Mouse (Mus musculus) embryo, embryonic 10.5 days (tissue): Measurements from ENCODE around the gene Olfr1198.

Experiments
- DNase-seq: peaks from one replicate; pipeline ENCODE4 v3.0.0-alpha.2; 2015; ENCODE audit warnings: low spot score

Gene Olfr1198

GRCm38 (mm10) chr2:88751270-88751669, at the start of gene Olfr1198:
Gene Olfr1198, minus strand, starts transcription at chr2:88751370.
- DNase-seq: no peak

- no peak for DNase-seq
Observed at GRCm38 (mm10) chr2:88792736-88793135, 41.6 kb upstream of the Olfr1198 start, which contains the start of gene Olfr1201. Gene Olfr1201, plus strand, starts transcription at chr2:88793036.

- DNase-seq: no peak
Observed at GRCm38 (mm10) chr2:88770388-88770787, 19.2 kb upstream of the Olfr1198 start, which contains the start of gene Olfr1200. Gene Olfr1200, minus strand, starts transcription at chr2:88770488.

- no peak for DNase-seq
Observed at GRCm38 (mm10) chr2:88760369-88760768, 9.2 kb upstream of the Olfr1198 start, which contains the start of gene Olfr1199. Gene Olfr1199, minus strand, starts transcription at chr2:88760469.

GRCm38 (mm10) chr2:88743379-88743778, 7.8 kb downstream of the Olfr1198 start:
- DNase-seq: no peak

GRCm38 (mm10) chr2:88732266-88732665, 18.9 kb downstream of the Olfr1198 start, which contains the start of gene Olfr1197:
Gene Olfr1197, minus strand, starts transcription at chr2:88732366.
- no peak for DNase-seq

- DNase-seq: no peak
Observed at GRCm38 (mm10) chr2:88704497-88704896, 46.7 kb downstream of the Olfr1198 start, which contains the start of gene Olfr1196. Gene Olfr1196, minus strand, starts transcription at chr2:88704597.
